Mouse (Mus musculus) cerebellum, adult 9-11 months (tissue): ENCODE data around the gene Chaf1a.

Source experiments
- DNase-seq: peaks from one replicate; pipeline ENCODE4 v3.0.0; 2022

Gene Chaf1a

DNA sequence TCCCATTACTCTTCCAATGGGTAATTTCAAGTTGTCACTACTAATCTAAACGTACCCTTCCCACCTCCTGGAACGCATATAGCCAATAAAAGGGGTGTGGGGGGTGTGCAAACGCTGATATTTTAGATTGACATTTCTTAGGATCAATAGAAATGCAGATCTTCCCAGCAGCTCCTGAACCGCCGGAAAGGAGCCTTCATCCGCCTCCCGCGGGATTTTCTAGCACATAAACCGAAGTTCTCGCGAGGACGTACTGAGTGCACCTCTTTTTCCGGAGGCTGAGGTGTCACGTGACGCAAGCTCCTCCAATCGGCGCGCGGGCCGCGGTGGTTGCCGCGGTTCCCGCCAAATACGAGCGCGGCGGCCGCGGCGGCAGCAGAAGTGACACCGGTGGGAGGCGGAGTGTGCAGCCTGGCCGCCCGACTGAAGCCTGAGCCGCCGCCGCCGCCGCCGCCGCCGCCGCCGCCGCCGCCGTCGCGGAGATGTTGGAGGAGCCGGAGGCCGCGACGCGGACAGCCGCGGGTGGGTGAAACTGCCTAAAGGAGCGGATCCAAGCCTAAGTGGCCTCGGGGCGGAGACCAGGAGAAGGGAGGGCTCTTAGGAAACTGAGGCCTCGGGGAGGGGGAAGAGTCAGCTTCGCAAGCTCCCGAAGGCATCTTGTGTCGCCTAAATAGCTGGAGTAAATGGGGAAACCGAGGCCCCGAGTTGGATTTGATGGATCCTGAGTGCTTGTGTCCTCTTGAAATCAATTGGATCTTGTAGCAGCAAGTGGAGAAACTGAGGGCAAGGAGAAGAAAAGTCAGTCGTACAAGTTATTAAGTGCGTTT is at the start of gene Chaf1a:
Gene Chaf1a (plus strand): TSS at position 410 of the 827 bp plus-strand sequence.
- peak; percentile 98 for DNase-seq

- no peak for DNase-seq
Measured at GRCm38 (mm10) chr17:55996007-55996406, 44.2 kb upstream of the Chaf1a start.

DNA sequence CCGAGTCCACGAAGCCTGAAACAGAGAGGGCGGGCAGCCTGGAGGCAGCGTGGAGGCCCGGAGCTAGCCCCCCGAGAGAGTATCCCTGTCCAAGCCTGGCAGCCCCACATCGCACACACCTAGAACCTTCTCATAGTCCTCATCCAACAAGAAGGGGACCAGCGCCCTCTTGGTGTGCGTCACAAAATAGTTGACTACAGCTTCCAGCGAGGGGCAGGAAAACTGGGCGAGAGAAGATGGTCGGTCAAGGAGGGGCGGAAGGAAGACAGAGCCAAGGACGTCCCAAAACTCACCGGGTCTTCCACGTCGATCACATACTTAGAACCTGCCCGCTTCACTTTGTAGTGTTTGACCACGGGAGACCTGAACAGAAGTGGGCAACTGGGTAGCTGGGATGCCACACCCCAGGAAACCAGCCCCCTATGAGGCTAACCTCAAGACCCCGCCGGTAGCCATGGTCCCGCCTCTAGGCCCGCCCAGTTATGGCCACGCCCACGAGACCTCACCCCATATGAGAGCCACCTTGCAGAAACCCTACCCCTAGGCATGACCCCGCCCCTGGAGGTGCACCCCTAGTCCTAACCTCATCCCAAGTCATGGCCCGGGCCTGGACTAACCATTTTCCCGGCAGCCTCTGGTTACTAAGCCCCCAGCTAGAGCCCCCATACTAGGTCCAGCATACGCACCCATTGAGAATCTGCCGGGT is 40.3 kb upstream of the Chaf1a start:
- peak; percentile 49 for DNase-seq

GRCm38 (mm10) chr17:56003000-56003399 is 37.2 kb upstream of the Chaf1a start:
- peak; percentile 67 for DNase-seq

DNA sequence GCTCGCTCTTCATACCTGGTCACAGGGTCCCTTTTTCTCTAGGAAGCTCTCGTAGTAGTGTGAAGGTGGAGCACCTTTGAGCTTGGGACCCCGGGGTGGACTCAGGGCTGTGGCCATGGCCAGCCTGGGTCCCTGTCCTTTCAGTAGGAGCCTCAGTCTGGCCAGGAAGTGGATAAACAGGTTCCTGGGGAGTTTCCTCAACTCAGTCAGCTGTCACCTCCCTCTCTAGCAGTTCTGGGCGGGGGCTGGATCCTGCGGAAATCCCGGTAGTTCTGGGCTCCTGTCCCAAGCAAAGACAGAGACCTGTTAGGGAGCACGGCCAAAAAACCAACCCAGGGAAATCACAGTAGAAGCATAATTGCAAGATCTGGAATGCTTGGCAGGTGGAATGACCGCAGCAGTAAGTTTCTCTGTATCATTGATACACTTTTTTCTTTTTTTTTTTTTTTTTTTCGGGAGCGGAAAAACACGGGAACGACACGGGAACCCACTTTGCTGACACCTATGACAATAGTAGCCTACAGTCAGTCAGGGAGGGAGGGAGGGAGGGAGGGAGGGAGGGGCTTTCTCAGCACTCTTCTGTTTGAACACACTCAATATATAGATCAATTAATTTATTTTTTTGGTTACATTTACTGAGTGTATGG is 34.7 kb upstream of the Chaf1a start, which contains the start of the genes Stap2 and Mpnd:
Gene Stap2 (minus strand): TSS at position 170 of the 647 bp plus-strand sequence.
Gene Mpnd (plus strand): TSS at position 297 of the 647 bp plus-strand sequence.
- peak; percentile 81 for DNase-seq

DNA sequence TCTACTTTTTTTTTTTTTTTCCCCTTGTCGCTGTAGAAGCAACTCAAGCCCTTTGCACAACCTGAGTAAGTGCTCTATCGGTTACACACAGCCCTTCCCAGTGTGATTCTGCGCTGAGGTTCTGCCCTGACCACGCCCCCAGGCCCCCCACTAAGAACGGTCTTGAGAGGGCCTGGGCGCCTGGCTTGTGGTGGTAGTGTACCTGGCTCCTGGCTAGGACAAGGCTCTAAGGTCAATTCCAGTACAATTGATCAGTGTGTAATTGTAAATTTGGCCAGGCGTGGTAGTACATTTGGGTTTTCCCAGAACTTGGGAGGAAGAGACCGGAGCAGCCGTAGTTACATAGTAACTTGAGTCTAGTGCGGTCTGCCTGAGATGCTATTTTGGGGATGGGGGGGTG is 33.3 kb upstream of the Chaf1a start:
- peak; percentile 67 for DNase-seq

DNA sequence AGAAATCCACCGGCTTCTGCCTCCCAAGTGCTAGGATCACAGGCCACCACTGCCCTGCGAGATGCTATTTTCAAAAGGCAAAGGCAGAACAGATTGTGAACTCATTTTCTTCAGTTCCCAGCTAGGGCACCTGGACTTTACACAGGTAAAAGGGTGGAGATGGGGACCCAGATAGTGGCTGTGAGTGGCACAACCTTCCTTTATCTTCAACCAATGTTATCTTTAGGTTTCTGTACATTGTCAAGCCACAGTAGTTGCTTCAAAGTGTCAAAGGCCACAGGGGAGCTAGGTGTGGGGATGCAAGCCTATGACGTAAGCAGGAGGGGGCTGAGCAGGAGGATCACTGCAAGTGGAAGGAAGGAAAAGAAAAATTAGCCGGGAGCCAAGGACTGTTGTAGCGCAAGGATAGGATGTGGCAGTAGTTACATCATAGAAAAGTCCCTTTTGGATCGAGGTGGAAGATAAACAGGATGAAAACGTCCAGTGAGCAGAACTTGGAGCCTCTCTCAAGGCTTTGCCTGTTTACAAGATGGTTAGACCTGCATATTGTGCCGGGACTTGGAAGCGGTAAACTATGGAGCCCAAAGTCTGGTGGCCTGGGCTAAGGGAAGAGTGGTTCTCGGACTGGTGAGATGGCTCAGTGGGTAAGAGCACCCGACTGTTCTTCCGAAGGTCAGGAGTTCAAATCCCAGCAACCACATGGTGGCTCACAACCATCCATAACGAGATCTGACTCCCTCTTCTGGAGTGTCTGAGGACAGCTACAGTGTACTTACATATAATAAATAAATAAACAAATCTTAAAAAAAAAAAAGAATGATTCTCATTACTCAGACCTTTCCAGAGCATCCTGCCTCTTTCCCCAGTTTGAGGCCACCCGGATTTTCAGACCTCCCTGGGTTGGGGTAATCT is 32.5 kb upstream of the Chaf1a start:
- DNase-seq, result peak; percentile 59

DNA sequence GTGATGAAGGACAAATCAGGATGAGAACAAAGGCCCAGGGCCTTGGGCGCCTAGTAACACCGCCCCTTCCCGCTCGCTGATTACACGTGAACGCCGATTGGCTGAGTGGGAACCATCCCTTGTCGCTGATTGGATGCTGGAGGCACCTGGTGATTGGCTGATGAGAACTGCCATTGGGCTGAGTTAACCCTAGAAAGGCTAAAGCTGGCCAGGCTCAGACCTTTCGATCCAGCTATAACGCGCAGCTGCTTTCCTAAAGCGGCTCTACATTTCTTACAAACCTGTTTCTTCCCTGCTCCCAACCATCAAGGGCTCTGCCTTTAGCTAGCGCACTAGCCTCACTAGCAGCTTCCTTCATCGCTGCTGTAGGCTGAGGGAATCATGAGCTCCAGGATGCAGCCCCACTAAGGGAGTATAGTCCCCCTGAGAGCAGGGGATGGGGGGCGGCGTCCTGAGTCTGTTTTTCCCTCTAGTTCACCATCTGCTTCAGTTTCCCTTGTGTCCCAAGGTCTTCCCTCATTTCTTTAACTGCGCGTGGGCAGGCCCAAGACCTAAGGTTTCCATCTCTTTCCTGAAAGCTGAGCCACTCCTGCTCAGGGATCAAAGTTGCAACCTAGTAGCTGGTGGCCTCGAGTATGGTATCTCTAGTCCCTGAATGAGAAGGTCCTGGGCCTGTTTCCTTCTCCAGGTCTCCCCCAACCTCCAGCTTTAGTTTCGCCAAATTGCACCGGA is 31.7 kb upstream of the Chaf1a start:
- peak; percentile 95 for DNase-seq

DNA sequence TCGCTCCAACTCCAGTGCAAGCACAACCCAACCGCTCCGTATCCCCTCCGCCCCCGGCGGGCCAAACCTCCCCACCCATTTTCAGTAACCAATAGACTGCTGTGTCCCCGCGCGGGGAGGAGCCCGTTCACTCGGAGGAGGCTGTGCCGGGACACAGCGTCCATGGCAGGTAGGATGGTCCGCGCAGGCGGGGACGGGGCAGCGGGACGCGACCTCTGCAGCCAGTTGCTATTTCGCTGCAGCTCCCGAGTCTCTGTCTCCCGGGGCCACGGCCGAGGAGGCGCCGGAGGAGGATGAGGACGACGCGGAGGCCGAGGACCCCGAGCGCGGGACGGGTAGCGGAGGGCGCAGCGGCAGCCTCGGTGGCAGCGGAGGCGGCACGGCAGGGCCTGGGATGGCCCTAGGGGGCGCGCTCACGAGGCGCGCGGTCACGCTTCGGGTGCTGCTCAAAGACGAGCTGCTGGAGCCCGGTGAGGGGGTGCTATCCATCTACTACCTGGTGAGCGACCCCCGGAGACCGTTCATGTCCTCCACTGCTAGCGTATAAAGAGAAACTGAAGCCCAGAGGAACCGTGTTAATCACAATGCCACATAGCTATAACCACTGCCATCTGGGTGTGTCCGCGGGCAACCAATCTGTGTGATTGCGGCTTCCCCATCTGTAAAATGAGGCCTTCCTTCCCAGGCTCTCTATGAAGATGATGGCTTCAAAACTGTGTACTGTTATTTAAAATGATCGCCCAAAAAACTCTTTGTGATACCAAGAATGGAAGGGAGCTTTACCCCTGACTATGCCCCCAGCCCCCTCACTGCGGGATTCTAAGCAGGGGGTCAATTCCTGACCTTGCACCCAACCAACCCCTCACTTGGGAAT is 30.9 kb upstream of the Chaf1a start:
- peak; percentile 95 for DNase-seq

- peak; percentile 68 for DNase-seq
Measured at GRCm38 (mm10) chr17:56009962-56010240, 30.3 kb upstream of the Chaf1a start.

- DNase-seq, result peak; percentile 63
Measured at GRCm38 (mm10) chr17:56010255-56010654, 30.0 kb upstream of the Chaf1a start.

GRCm38 (mm10) chr17:56010681-56011080 is 29.6 kb upstream of the Chaf1a start:
- DNase-seq, result peak; percentile 83

DNA sequence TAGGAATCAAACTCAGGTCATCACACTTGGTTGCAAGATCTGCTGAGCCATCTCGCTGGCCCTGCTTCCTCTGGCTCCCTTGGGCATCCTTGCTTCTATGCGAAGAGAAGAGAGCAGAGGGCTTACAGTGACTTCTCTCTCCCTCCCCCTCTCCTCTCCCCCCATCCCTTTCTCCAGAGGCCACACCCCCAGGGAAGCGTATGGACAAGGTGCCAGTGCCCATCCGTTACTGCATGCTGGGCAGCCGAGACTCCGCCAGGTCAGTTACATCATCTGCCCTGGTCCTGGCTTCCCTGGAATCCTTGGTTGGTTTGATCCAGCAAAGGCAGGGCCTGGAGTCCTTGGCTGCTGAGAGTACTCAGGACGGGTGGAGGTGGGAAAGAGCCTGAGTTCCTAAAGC is 28.8 kb upstream of the Chaf1a start:
- peak; percentile 62 for DNase-seq

DNA sequence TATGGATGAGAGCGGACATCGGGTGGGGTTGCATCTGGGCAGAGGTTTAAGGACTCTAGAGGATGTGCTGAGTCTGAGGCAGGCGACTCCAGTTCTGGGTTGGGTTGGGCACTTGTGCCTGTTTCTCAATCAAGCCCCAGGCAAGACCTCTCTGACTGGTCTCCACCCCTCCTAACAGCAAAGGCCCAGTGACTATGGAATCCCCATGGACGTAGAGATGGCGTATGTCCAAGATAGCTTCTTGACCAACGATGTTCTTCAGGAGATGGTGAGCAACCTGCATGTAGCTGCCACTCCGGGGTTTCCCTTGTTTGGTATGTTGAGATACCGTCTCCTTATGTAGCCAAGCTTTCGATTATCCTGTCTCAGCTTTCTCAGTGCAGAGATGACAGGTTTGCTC is 24.9 kb upstream of the Chaf1a start:
- peak; percentile 49 for DNase-seq

- peak; percentile 34 for DNase-seq
Measured at GRCm38 (mm10) chr17:56016382-56016781, 23.9 kb upstream of the Chaf1a start.

- DNase-seq, result peak; percentile 71
Measured at GRCm38 (mm10) chr17:56016793-56017785, 23.1 kb upstream of the Chaf1a start.

DNA sequence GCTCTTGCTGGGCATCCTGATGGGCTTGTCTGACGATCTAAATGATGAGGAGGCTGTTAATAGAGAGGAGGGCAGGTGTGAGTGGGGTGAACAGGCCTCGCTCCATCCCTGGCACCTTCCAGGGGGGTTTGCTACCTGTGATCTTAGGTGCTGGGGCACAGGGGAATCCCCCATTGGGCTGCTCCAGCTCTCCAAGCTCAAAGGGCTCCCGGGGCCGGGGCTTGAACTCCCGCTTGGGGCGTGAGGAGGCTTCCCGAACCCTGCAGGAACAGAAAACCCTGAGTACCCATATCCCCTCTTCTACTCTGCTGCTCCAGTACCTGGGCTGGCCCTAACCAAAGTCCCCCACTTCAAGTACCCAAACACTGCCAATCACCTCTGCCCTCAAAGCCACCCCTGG is 22.4 kb upstream of the Chaf1a start:
- DNase-seq, result peak; percentile 59

- peak; percentile 90 for DNase-seq
Measured at GRCm38 (mm10) chr17:56018347-56019131, 21.7 kb upstream of the Chaf1a start.
